Mouse (Mus musculus) gastrocnemius, postnatal 4 days (tissue): Measurements from ENCODE around the gene Pfdn5. TPM values are rescaled to one million over a fixed set of nuclear protein-coding genes. Genes with fewer than 3 reads are reported as not detected.
"Not testable (repeated sequence)": the region's sequence is repeated elsewhere in the genome, so short reads cannot be mapped to it uniquely, and the experiment has no call there.

ENCODE experiments used
- DNase-seq, 2 experiments: peaks; one replicate each; pipeline ENCODE4 v3.0.0; 2021 to 2022; ENCODE audit warnings: low spot score in 2 of 2, mixed read lengths in 2 of 2
- total RNA-seq, 2 experiments: library from RNA; stranded (reverse); gene quantifications; 2 replicates each; pipeline ENCODE4 v1.2.3; 2021

The Pfdn5 gene
- total RNA-seq, 2 experiments from 2014 or later = 331 to 348 TPM

- DNase-seq = peak; percentile 51 to 83
These were observed 5.7 kb downstream of the Pfdn5 start, which contains the start of gene Myg1 for GRCm38 (mm10) chr15:102331610-102332015. Gene Myg1 (plus strand): TSS chr15:102331709.

GRCm38 (mm10) chr15:102335254-102335653 is 9.3 kb downstream of the Pfdn5 start:
- no peak for DNase-seq

- not testable (repeated sequence) for DNase-seq
These were observed 10.0 kb downstream of the Pfdn5 start for GRCm38 (mm10) chr15:102335925-102336324.

- DNase-seq = no peak
These were observed 11.0 kb downstream of the Pfdn5 start for GRCm38 (mm10) chr15:102336946-102337345.

- DNase-seq = no peak
These were observed 13.7 kb downstream of the Pfdn5 start for GRCm38 (mm10) chr15:102339612-102340011.

GRCm38 (mm10) chr15:102341580-102341979 is 15.7 kb downstream of the Pfdn5 start:
- DNase-seq = peak in 1 of 2 experiments; percentile 37

- no peak for DNase-seq
These were observed 18.6 kb downstream of the Pfdn5 start for GRCm38 (mm10) chr15:102344490-102344889.

GRCm38 (mm10) chr15:102346444-102346843 is 20.5 kb downstream of the Pfdn5 start:
- no peak for DNase-seq

- DNase-seq = peak; percentile 90 to 96
These were observed 24.4 kb downstream of the Pfdn5 start, which contains the start of gene Aaas for GRCm38 (mm10) chr15:102350138-102350941. Gene Aaas (minus strand): TSS chr15:102350771.

GRCm38 (mm10) chr15:102350942-102351291 is 25.0 kb downstream of the Pfdn5 start:
- DNase-seq = no peak

GRCm38 (mm10) chr15:102352177-102352576 is 26.3 kb downstream of the Pfdn5 start:
- DNase-seq = no peak

- DNase-seq = no peak
These were observed 28.1 kb downstream of the Pfdn5 start for GRCm38 (mm10) chr15:102353986-102354385.

GRCm38 (mm10) chr15:102355134-102355870 is 29.4 kb downstream of the Pfdn5 start:
- peak; percentile 36 to 60 for DNase-seq

- peak in 1 of 2 experiments; percentile 42 for DNase-seq
These were observed 30.0 kb downstream of the Pfdn5 start for GRCm38 (mm10) chr15:102355871-102356441.

- no peak for DNase-seq
These were observed 30.8 kb downstream of the Pfdn5 start for GRCm38 (mm10) chr15:102356501-102357325.

GRCm38 (mm10) chr15:102358126-102358525 is 32.2 kb downstream of the Pfdn5 start:
- DNase-seq = no peak

GRCm38 (mm10) chr15:102358834-102359233 is 32.9 kb downstream of the Pfdn5 start:
- DNase-seq = no peak

- DNase-seq = no peak
These were observed 36.7 kb downstream of the Pfdn5 start for GRCm38 (mm10) chr15:102362648-102363047.

- DNase-seq = no peak
These were observed 38.8 kb downstream of the Pfdn5 start for GRCm38 (mm10) chr15:102364678-102365077.

- DNase-seq = no peak
These were observed 40.3 kb downstream of the Pfdn5 start for GRCm38 (mm10) chr15:102366238-102366637.
